Mouse (Mus musculus) testis, adult 2 months (tissue): ENCODE measurements at regions not wholly inside any gene's neighbourhood (a gene's known extent, or its start where the extent isn't known, plus 50 kb on each side); places are given as distances from the start of the nearest gene placed in this dataset.

ENCODE experiments used
- H3K27ac ChIP-seq: fragments of 200-500 bp; 2 replicates; pipeline ENCODE4 v1.5.1; 2012; ENCODE audit warnings: low read depth, low read length; ENCODE audit not compliant: control insufficient read depth, insufficient read depth
- H3K27me3 ChIP-seq: fragments of 200-500 bp; 2 replicates; pipeline ENCODE4 v1.6.1; 2012; ENCODE audit warnings: mild to moderate bottlenecking, low read length, moderate library complexity; ENCODE audit not compliant: control insufficient read depth, insufficient read depth
- H3K36me3 ChIP-seq: fragments of 200-500 bp; 2 replicates; pipeline ENCODE4 v1.6.1; 2012; ENCODE audit warnings: mild to moderate bottlenecking, low read length; ENCODE audit not compliant: control insufficient read depth, insufficient read depth
- H3K4me1 ChIP-seq: fragments of 200-500 bp; 2 replicates; pipeline ENCODE4 v1.6.1; 2012; ENCODE audit warnings: low read length; ENCODE audit not compliant: control insufficient read depth, insufficient read depth
- H3K4me3 ChIP-seq: fragments of 200-500 bp; 2 replicates; pipeline ENCODE4 v1.5.1; 2012; ENCODE audit warnings: low read depth, mild to moderate bottlenecking, low read length, moderate library complexity, mixed read lengths; ENCODE audit not compliant: control insufficient read depth
- CTCF ChIP-seq: fragments of 200-500 bp; IDR thresholded peaks from 2 replicates; pipeline ENCODE4 v1.5.1; 2012; ENCODE audit warnings: low read depth, mild to moderate bottlenecking, inconsistent platforms, low read length, moderate library complexity; ENCODE audit not compliant: control insufficient read depth, insufficient read depth, insufficient replicate concordance
- POLR2A ChIP-seq: fragments of 200-500 bp; IDR thresholded peaks from 2 replicates; pipeline ENCODE4 v1.6.1; 2012; ENCODE audit warnings: low read depth, mild to moderate bottlenecking, inconsistent platforms, low read length, moderate library complexity; ENCODE audit not compliant: control insufficient read depth

DNA sequence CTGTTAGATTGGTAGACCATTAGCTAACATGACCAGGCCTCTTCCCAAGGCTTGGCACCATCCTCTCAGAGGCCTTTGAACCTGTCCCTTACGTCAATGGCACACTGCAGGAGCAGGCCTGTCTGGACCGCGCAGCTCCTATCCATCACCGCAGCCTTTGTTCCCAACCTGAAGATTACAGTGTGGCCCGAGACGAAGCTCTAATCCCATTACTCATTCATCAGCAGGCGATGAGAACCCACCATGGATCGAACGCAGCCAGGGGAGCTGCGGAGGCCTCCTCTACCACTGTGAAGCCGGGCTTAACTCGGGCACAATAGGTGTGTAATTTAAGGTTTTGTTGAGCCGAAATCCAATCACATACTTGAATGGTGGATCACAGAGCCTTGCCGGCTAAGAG is 54.0 kb upstream of the Irx3 start:
- H3K36me3 ChIP-seq: no peaks in the 10 kb centered on the region
- H3K4me1 ChIP-seq: no peaks in the 10 kb centered on the region
- no peaks in the 10 kb centered on the region for H3K27me3 ChIP-seq
- no peak overlapping the region for H3K4me3 ChIP-seq
- no peak overlapping the region for H3K27ac ChIP-seq
- TF ChIP-seq POLR2A: no peak
- TF ChIP-seq CTCF: no peak

DNA sequence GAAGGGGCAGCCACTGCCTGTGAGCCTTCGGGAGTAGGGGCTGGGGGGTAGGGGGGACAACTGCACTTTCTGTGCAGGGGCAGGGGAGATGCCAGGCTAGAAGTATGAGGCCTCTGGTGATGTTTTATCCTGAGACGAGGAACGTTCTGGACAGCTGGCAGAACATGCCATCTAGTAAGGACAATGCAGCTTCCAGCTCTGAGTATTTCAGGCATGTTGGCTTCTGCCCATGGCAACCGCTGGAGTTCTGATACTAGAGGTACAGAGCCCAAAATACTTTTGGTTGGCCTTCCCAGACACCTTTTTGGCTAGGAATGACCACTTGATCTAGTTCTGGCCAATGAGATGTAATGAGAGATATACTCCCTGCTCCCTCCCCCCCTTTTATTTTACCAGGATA is 52.5 kb upstream of the Irx3 start:
- no peaks in the 10 kb centered on the region for H3K36me3 ChIP-seq
- no peak overlapping the region for H3K27ac ChIP-seq
- no peak for TF ChIP-seq CTCF
- TF ChIP-seq POLR2A: no peak
- no peak overlapping the region for H3K4me3 ChIP-seq
- H3K4me1 ChIP-seq: no peaks in the 10 kb centered on the region
- no peaks in the 10 kb centered on the region for H3K27me3 ChIP-seq

DNA sequence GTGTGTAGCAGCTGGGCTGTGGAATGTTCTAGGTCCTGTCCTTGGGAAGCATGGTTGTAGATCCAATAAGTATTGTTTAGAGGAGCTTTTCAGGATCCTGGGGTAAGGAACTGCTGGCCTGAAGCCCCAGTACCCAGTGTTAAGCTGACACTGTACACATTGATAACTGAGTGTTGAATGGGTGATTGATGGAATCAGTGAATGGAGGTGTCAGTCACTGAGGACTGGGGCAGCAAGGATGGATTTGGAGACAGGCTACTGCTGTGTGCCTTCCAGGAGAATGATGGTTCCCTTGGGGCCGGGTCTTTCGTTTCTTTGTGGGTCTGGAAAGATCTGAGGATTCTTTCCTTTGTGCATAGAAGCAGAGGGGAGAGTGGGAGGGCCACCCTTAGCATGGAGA is 51.9 kb upstream of the Irx3 start:
- TF ChIP-seq POLR2A: no peak
- no peak for TF ChIP-seq CTCF
- no peak overlapping the region for H3K27ac ChIP-seq
- H3K4me1 ChIP-seq: no peaks in the 10 kb centered on the region
- H3K4me3 ChIP-seq: no peak overlapping the region
- no peaks in the 10 kb centered on the region for H3K27me3 ChIP-seq
- H3K36me3 ChIP-seq: no peaks in the 10 kb centered on the region

DNA sequence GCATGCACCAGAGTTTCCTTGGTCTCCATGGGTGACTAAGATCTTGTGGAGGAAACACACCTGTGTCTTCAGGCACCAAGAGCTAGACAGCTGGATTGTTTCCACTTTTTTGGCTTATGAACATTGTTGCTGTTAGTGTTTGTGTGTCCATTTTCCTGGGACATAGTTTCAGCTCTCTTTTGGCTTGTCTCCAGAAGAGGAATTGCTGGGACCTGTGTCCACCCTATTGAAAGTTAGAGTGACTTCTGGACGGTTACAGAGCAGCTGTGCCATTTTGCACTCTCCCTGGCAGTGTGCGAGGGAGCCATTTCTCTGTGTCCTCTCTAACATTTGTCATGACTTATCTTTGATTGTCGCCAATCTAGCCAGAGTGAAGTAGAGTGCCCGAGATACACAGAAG is 51.5 kb upstream of the Irx3 start:
- H3K27me3 ChIP-seq: no peaks in the 10 kb centered on the region
- H3K4me3 ChIP-seq: no peak overlapping the region
- no peaks in the 10 kb centered on the region for H3K36me3 ChIP-seq
- H3K4me1 ChIP-seq: no peaks in the 10 kb centered on the region
- no peak overlapping the region for H3K27ac ChIP-seq
- TF ChIP-seq CTCF (no peak), POLR2A (no peak)
